Mouse (Mus musculus): Measurements from ENCODE around the gene Copb1.
A peak's percentile ranks its signal among the peaks of the same experiment; 100 is the strongest.

Copb1 gene

GRCm38 (mm10) chr7:114253885-114254833 is at the start of gene Copb1:
TSS of gene Copb1 (minus strand) at chr7:114254711.
- DNase-seq (ENCODE audit: low read depth, low spot score) = peak; percentile 93

DNA sequence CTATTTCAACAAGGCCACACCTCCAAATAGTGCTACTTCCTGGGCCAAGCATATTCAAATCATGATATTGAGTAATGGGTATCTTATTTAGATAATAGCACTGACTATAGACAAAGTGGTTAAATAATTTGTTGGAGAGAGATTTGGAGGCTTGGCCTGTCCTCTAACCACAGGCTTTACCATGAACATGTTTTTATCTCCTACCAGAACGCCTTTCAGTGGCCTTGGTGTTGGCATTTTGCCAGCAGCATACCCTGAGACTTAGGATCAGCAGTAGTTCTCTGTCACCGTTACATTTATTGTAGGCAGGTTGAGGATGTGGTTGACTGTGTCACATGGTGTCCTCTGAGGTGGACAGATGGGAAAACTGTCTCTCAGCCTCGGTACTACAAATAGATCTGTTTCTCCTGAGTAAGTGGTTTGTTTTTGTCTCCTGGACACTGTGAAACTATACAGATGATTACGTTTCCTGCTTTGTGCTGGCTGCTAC is 46.8 kb upstream of the Copb1 start:
- no peak for DNase-seq (ENCODE audit: low read depth, low spot score)

GRCm38 (mm10) chr7:114300782-114301181 is 46.3 kb upstream of the Copb1 start:
- DNase-seq (ENCODE audit: low read depth, low spot score) = no peak

DNA sequence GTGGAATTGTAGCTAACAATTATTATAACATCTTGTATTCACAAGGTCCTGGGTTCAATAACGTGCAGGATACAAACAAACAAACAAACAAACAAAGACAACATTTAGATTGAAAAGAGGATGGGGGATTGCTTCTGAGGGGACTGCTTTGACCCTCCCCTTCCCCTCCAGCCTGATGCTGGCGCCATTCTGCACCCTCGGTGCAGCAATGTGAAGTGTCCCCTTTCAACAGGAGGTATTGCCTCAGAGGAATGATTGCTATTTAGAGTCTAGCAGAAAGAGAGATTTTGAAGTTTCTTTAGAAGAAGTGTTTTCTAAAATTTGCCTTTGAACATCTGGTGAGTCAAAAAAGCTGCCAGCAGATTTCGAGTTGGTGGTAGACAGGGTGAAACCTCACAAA is 44.7 kb upstream of the Copb1 start:
- peak; percentile 29 for DNase-seq (ENCODE audit: low read depth, low spot score)

DNA sequence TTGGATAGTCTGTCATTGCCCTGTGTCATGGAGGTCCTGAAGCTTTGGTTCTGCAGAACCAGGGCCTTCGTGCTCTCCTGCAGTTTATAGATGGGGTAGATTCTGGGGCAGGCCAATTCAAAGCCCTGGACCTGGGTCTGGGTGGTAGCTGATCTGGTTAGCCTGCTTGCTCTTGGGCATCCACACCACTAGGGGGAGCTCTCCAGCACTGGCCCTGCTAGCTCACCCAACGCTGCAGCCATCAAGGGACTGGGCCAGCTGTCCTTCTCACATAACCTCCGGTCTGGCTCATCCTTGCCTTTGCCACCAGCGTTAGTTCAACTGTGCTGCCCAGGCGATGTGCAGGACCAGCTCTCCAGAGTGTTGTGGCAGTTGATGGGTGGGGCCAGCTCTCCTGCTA is 40.2 kb upstream of the Copb1 start:
- no peak for DNase-seq (ENCODE audit: low read depth, low spot score)

DNA sequence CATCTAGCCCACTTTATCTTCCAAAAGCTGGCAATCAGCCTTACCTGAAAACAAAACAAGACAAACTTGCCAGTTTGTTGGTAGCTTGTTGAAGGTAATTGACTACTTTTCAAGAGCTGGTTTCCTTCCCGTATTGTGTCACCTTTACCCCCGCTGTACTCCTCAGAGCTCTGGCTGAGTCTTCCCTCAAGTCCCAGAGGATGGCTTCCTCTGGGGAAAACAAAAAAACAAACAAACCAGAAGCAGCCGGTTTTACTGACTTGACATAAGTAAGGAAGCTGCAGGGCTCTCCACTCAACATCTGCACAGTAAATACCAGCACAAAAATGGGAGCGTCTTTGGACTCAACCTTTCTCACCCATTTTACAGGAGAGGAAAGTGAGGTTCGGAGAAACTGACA is 39.4 kb upstream of the Copb1 start:
- no peak for DNase-seq (ENCODE audit: low read depth, low spot score)

- no peak for DNase-seq (ENCODE audit: low read depth, low spot score)
These were observed 38.0 kb upstream of the Copb1 start for GRCm38 (mm10) chr7:114292501-114292971.

- DNase-seq (ENCODE audit: low read depth, low spot score) = peak; percentile 37
These were observed 37.2 kb upstream of the Copb1 start for GRCm38 (mm10) chr7:114291461-114292335.

GRCm38 (mm10) chr7:114290078-114290506 is 35.6 kb upstream of the Copb1 start:
- DNase-seq (ENCODE audit: low read depth, low spot score) = no peak

DNA sequence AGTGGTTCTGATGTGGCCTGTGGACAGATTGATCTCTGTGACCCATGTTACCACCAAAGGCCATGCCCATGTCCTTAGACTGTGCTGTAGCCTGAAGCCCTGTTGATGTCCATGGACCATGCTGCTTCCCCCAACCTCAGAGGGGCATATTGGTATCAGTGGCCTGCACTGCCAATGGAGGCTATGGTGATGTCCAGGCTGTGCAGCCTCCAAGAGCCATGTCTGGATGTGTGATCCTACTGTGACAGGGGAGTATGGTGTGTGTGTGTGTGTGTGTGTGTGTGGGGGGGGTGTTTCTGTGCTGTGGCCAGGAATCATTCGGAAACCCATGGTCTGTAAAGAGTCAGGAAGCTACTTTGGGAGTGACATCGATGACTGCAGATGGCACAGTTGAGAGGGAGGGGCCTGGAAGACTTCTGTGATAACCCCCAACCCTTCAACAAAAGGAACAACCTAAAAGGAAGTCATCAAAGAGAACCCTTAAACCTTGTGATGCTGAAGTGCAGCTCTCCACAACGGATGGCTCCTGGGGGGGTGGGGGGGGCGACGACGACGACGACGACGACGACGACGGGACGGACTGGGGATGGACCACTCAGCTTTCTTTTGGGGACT is 29.9 kb upstream of the Copb1 start:
- DNase-seq (ENCODE audit: low read depth, low spot score) = no peak

- no peak for DNase-seq (ENCODE audit: low read depth, low spot score)
These were observed 28.5 kb upstream of the Copb1 start for GRCm38 (mm10) chr7:114283006-114283405.

DNA sequence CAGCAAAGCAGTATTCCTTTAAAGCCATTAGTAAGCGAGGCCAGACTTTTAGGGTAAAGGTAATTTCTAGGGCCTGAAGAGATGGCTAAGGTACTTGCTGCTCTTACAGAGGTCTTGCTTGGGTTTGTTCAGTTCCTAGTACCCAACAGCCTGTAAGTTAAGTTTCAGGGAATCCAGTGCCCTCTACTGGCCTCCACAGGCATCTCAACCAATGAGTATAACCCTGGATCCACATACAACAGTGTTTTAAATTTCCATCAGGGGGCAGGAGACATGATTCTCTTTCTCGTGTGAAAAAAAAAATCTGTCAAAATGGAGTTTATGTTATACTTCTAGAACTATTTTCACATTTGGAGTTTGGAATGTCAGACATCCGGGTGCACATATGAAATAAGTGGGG is 27.2 kb upstream of the Copb1 start:
- peak; percentile 78 for DNase-seq (ENCODE audit: low read depth, low spot score)

DNA sequence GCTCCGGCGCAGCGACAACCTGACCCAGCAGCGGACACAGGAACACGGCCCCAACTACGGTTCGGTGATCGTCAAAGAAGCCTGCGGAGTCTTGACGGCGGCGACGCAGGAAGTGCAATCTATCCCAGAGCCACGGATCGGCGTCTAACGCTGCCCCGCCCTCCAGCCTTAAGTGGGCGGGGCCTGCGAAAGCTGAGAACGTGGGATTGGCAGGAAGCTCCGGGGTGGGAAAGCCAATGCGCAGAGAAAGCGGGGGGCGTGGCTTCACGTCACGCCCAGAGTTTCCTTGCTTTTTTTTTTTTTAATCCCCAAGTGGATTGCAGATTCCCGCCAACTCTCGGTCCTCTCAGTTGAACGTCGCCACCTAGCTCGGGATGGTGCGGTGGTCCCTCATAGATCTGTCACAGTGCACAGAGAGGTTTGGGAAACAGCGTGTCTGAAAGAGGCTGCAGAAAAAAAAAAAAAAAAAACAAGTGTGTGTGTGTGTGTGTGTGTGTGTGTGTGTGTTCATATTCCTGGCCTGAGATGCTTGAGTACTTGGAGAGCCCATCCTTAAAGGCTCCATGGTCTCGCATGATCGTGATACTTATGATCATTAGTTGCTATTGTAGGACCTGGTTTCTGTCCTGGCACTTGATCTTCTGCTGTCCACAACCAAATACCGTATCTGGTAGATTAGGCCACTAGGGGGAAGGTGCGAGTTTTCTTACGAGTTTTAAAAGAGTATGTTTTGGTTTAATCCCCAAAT is 21.7 kb upstream of the Copb1 start, which contains the start of gene Psma1:
TSS of gene Psma1 (minus strand) at position 114 of the 748 bp plus-strand sequence.
- DNase-seq (ENCODE audit: low read depth, low spot score) = peak; percentile 99

GRCm38 (mm10) chr7:114275372-114276004 is 21.0 kb upstream of the Copb1 start:
- DNase-seq (ENCODE audit: low read depth, low spot score) = peak; percentile 56

GRCm38 (mm10) chr7:114268446-114268845 is 13.9 kb upstream of the Copb1 start:
- DNase-seq (ENCODE audit: low read depth, low spot score) = no peak

- peak; percentile 22 for DNase-seq (ENCODE audit: low read depth, low spot score)
These were observed 2.8 kb downstream of the Copb1 start for GRCm38 (mm10) chr7:114251684-114252083.

GRCm38 (mm10) chr7:114233980-114234379 is 20.5 kb downstream of the Copb1 start:
- no peak for DNase-seq (ENCODE audit: low read depth, low spot score)

GRCm38 (mm10) chr7:114232982-114233381 is 21.5 kb downstream of the Copb1 start:
- DNase-seq (ENCODE audit: low read depth, low spot score) = no peak

GRCm38 (mm10) chr7:114231857-114232256 is 22.7 kb downstream of the Copb1 start:
- DNase-seq (ENCODE audit: low read depth, low spot score) = no peak

DNA sequence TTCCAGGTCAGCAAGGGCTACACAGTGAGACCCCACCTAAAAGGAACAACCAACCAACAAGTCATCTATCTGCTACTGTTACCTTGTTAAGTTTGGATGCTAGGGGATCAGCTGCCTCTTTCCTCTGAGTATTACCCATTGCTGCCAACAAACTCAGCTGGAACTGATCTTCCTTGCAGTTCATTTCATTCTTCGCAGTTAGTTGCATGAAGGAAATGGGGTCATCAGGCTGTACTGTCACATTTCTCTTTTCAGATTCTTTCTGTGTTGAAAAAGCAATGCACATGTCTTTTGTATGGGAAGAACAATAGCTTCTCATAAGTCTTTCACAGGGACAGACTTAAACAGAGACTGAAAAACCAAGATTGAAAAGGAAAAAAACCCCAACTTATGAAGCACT is 28.0 kb downstream of the Copb1 start:
- no peak for DNase-seq (ENCODE audit: low read depth, low spot score)
